Mouse (Mus musculus) Patski (cell line): ENCODE data around the gene Med12l. TPM values are rescaled to one million over a fixed set of nuclear protein-coding genes. Genes with fewer than 3 reads are reported as not detected.
"Not testable (repeated sequence)": the region's sequence is repeated elsewhere in the genome, so short reads cannot be mapped to it uniquely, and the experiment has no call there.

Experiments used
- ATAC-seq: fragments of 100-300 bp; one replicate; pipeline ENCODE4 v1.8.0; 2021
- CTCF ChIA-PET: fragments of 350-600 bp; sonication (Branson Sonifier 250); formaldehyde crosslinking; loops from one replicate; lab custom pipeline; 2022; ENCODE audit warnings: inconsistent platforms; lab: Charles Lee
- POLR2A ChIA-PET: fragments of 350-600 bp; sonication (Branson Sonifier 250); formaldehyde crosslinking; loops from one replicate; lab custom pipeline; 2022; ENCODE audit warnings: antibody characterized with exemption, inconsistent platforms; lab: Charles Lee
- DNase-seq: peaks from one replicate; pipeline ENCODE4 v3.0.0-alpha.2; 2011; ENCODE audit warnings: low read depth, low spot score
- H3K27me3 ChIP-seq: fragments of 371-371 bp; one replicate; pipeline ENCODE4 v1.5.1; 2021
- CTCF ChIP-seq: fragments of 100-300 bp; IDR thresholded peaks from one replicate; pipeline ENCODE4 v1.5.1; 2021
- in situ Hi-C: fragments of 300-500 bp; cut with MboI; formaldehyde crosslinking; loops from 3 replicates; pipeline ENCODE4 v1.11.1; 2018; ENCODE audit warnings: low pct_unique_long_range_greater_than_20kb, mixed read lengths
- polyA plus RNA-seq: library from polyadenylated mRNA; unstranded; gene quantifications from one replicate; pipeline ENCODE4 v1.2.3, GENCODE M21; 2021

Med12l gene
- polyA plus RNA-seq, 1 experiment from 2014 or later, result 7.6 TPM

GRCm38 (mm10) chr3:59062141-59062540 is 56.5 kb downstream of the Med12l start:
- POLR2A ChIA-PET, result no interaction called here
- in situ Hi-C loops, result no loop called here
- TF ChIP-seq CTCF, result no peak
- H3K27me3 ChIP-seq, result no peaks in the 10 kb centered on the region
- no peak for DNase-seq
- ATAC-seq, result no peak
- CTCF ChIA-PET, result interaction anchor here (10.5 kb wide), 1 partner anchor 81 kb away, joined by 123 read pairs; no protein-coding TSS in a partner anchor

GRCm38 (mm10) chr3:59063431-59063830 is 57.8 kb downstream of the Med12l start:
- CTCF ChIA-PET, result interaction anchor here (1.2 to 10.5 kb wide), 3 partner anchors 13 to 83 kb away, joined by 3 to 123 read pairs (median 7); no protein-coding TSS in a partner anchor

GRCm38 (mm10) chr3:59065937-59066336 is 60.3 kb downstream of the Med12l start:
- CTCF ChIA-PET, result interaction anchor here (1.6 kb wide), 1 partner anchor 9 kb away, joined by 6 read pairs; no protein-coding TSS in a partner anchor
- no peak for ATAC-seq
- TF ChIP-seq CTCF, result no peak

More at GRCm38 (mm10) chr3:59063431-59063830, 57.8 kb downstream of the Med12l start:
- TF ChIP-seq CTCF, result no peak
- in situ Hi-C loops, result no loop called here
- POLR2A ChIA-PET, result interaction anchor here (0.7 kb wide), 1 partner anchor 214 kb away, joined by 4 read pairs; no protein-coding TSS in a partner anchor
- no peak for ATAC-seq
- no peak for DNase-seq
- no peaks in the 10 kb centered on the region for H3K27me3 ChIP-seq

GRCm38 (mm10) chr3:59066558-59067294 is 61.1 kb downstream of the Med12l start:
- ChIA-PET POLR2A (interaction anchor here (0.6 to 0.7 kb wide), 2 partner anchors 75 to 683 kb away, joined by 3 read pairs; no protein-coding TSS in a partner anchor), CTCF (interaction anchor here (1.3 to 1.6 kb wide), 3 partner anchors 8 to 83 kb away, joined by 3 to 6 read pairs (median 5); no protein-coding TSS in a partner anchor)
- DNase-seq (no peak), ATAC-seq (no peak)
- H3K27me3 ChIP-seq, result no peaks in the 10 kb centered on the region
- TF ChIP-seq CTCF, result no peak
- in situ Hi-C loops, result no loop called here

More at GRCm38 (mm10) chr3:59065937-59066336, 60.3 kb downstream of the Med12l start:
- in situ Hi-C loops, result no loop called here
- DNase-seq, result no peak
- POLR2A ChIA-PET, result no interaction called here
- H3K27me3 ChIP-seq, result no peaks in the 10 kb centered on the region

GRCm38 (mm10) chr3:59069071-59069470 is 63.4 kb downstream of the Med12l start:
- peak; percentile 41 for TF ChIP-seq CTCF
- ATAC-seq, DNase-seq, in situ Hi-C loops, H3K27me3 ChIP-seq, POLR2A ChIA-PET: not testable (repeated sequence)
- CTCF ChIA-PET, result interaction anchor here (1.0 to 2.9 kb wide), 6 partner anchors 9 to 141 kb away, joined by 3 to 17 read pairs (median 3); partner anchors contain the start of gene P2ry13

GRCm38 (mm10) chr3:59077278-59077677 is 71.7 kb downstream of the Med12l start:
- no peak for ATAC-seq

GRCm38 (mm10) chr3:59078585-59078984 is 73.0 kb downstream of the Med12l start:
- CTCF ChIA-PET, result interaction anchor here (1.3 to 2.7 kb wide), 7 partner anchors 12 to 133 kb away, joined by 4 to 18 read pairs (median 8); partner anchors contain the start of gene P2ry13
- in situ Hi-C loops, result no loop called here
- POLR2A ChIA-PET, result no interaction called here
- no peak for ATAC-seq
- no peak for TF ChIP-seq CTCF
- no peak for DNase-seq
- no peaks in the 10 kb centered on the region for H3K27me3 ChIP-seq

More at GRCm38 (mm10) chr3:59077278-59077677, 71.7 kb downstream of the Med12l start:
- in situ Hi-C loops, result no loop called here
- TF ChIP-seq CTCF, result peak; percentile 67
- POLR2A ChIA-PET, result interaction anchor here (0.7 kb wide), 1 partner anchor 91 kb away, joined by 3 read pairs; no protein-coding TSS in a partner anchor
- H3K27me3 ChIP-seq, result no peaks in the 10 kb centered on the region
- peak; percentile 34 for DNase-seq
- CTCF ChIA-PET, result interaction anchor here (0.7 to 2.7 kb wide), 24 partner anchors 8 to 980 kb away, joined by 3 to 18 read pairs (median 4); partner anchors contain the start of genes Gpr171 and P2ry13

GRCm38 (mm10) chr3:59079327-59079726 is 73.7 kb downstream of the Med12l start:
- in situ Hi-C loops, result no loop called here
- peak; percentile 91 for TF ChIP-seq CTCF
- ATAC-seq, result peak; percentile 76
- H3K27me3 ChIP-seq, result no peaks in the 10 kb centered on the region
- CTCF ChIA-PET, result interaction anchor here (2.7 kb wide), 3 partner anchors 29 to 42 kb away, joined by 8 to 18 read pairs (median 9); no protein-coding TSS in a partner anchor
- POLR2A ChIA-PET, result no interaction called here
- DNase-seq, result peak; percentile 59

GRCm38 (mm10) chr3:59080293-59080916 is 74.8 kb downstream of the Med12l start:
- in situ Hi-C loops, result no loop called here
- ATAC-seq, result no peak
- POLR2A ChIA-PET, result no interaction called here
- DNase-seq, result no peak
- CTCF ChIA-PET, result interaction anchor here (0.8 to 1.5 kb wide), 7 partner anchors 10 to 46 kb away, joined by 3 to 9 read pairs (median 3); no protein-coding TSS in a partner anchor
- no peak for TF ChIP-seq CTCF
- H3K27me3 ChIP-seq, result no peaks in the 10 kb centered on the region

- DNase-seq (no peak), ATAC-seq (no peak)
- no peaks in the 10 kb centered on the region for H3K27me3 ChIP-seq
- in situ Hi-C loops, result no loop called here
- TF ChIP-seq CTCF, result no peak
- ChIA-PET POLR2A (no interaction called here), CTCF (interaction anchor here (0.8 to 1.5 kb wide), 6 partner anchors 9 to 40 kb away, joined by 3 to 9 read pairs (median 4); partner anchors contain the start of gene Gpr171)
Observed at GRCm38 (mm10) chr3:59080919-59081318, 75.3 kb downstream of the Med12l start.
